Mouse (Mus musculus) spleen, embryonic (tissue): ENCODE measurements around the gene Spag7.

Source experiments
- CTCF ChIA-PET: fragments of 350-600 bp; sonication (Branson Sonifier 250); formaldehyde crosslinking; loops from one replicate; lab custom pipeline; 2022; lab: Charles Lee

Spag7 gene

DNA sequence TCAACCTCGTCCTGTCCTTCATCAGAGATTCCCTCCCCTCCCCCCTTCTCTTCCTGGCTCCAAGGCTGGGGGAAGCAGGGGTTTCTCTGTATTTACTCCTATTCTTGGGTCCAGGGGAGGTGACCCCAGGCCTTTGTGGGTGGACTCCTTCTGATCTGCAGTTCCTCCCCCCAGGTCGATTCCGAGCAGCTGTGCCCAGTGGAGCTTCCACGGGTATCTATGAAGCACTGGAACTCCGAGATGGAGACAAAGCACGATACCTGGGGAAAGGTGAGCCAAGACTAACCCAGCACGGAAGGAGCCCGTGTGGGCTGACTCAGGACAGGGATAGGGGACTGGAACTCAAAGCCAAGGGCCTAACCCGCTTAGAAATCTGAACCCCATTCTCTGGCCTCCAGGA is 11.2 kb downstream of the Spag7 start:
- CTCF ChIA-PET: no interaction called here

DNA sequence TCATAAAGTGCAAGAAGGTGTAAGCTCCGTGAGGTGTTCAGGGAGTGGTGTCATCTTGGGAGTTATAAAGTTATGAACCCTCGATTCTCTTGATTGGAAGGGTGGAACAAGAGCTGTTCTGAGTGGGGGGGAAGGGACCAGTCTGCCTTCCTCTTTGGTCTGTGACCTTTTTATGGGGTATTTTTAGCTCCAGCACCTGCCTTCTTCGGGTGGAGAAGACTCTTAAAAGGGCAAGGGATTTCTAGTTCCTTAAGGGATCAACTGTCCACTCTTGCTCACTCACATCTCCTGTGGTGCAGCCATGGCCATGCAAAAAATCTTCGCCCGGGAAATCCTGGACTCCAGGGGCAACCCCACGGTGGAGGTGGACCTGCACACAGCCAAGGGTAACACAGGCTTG is 11.6 kb downstream of the Spag7 start:
- CTCF ChIA-PET: no interaction called here

DNA sequence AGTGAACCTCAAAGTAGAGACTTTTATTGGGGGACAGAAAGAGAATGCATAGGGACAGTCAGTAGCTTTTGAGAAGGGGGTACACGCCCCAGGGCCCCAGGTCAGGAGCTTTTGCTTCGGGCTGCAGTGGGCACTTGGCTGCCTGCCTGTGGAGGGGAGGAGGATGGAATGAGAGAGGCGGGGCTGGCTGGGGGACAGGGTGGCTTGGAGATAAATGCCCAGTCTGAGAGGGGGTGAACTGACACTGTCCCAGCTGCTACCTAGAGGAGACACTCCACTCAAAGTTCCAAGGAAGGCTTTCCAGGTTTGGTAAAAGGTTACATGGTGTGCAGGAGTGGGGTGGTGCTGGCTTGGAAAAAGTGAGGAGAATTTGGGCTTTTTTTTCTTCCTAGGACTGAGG is 12.3 kb downstream of the Spag7 start, which contains the start of gene Eno3:
TSS of gene Eno3 (plus strand) at position 239 of the 400 bp plus-strand sequence.
- CTCF ChIA-PET: no interaction called here

DNA sequence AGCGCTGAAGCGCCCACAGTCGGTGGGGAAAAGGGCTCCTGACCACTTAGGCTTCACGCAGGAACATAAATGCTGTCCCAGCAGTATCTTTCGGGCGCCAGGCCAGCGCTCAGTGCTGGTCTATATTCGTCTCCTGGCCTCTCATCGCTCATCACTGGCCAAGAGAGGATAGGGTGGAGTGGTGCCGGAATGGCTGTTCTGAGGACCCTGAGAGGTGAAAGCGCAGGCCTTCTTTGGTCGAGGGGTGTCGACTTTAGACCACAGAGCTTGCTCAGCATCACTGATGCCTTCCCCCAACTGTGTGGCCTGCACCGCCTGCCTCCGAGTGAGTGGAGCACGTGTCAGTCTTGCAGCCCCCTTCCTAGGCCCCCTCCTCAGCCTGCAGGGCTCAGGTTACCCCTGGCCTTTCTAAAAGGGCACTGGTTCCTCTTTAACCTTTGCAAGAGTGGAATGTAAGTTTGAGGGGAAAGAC is 12.7 kb downstream of the Spag7 start:
- CTCF ChIA-PET: no interaction called here

DNA sequence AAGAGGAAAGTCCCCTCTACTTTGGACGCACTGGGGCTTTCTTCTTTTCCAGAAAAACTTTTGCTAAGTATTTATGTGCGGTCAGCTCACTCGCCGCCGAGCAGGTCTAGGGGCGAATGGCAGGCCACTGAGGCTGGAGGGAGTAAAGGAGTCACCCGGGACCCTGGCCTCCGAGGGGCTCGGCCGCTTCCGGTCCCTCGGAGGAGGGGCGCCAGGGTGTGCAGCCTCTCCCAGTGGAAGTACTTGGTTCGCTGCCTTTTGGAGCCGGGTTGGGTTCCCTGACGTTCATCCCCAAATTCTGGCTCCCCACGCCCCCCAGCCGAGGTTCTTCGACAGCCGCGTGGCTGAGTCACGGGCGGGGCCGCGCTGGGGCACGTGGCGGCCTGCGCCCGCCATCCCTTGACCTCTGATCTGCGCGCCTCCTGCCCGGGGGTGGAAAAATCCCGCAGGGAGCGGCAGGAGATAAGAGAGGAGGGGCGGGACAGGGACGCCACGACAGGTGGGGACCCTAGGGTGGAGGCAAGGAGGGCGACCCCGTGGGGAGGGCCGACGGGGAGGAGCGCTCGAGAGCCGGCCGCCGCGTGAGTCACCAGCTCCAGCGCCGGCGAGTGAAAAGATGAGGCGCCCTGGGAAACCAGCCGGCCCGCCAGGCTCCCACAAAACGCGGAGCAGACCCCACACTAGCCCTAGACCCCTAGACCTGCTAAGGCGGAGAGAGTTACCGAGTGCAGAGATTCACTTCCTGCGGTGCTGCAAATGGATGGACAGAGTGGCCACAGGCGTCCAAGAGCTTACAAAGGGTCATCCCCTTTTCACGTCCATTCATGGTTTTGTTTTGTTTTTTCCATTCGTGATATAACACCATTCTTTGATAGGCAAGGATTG is 13.4 kb downstream of the Spag7 start:
- CTCF ChIA-PET: interaction anchor here (1.0 kb wide), 2 partner anchors 12 to 14 kb away, joined by 3 read pairs; no protein-coding TSS in a partner anchor

DNA sequence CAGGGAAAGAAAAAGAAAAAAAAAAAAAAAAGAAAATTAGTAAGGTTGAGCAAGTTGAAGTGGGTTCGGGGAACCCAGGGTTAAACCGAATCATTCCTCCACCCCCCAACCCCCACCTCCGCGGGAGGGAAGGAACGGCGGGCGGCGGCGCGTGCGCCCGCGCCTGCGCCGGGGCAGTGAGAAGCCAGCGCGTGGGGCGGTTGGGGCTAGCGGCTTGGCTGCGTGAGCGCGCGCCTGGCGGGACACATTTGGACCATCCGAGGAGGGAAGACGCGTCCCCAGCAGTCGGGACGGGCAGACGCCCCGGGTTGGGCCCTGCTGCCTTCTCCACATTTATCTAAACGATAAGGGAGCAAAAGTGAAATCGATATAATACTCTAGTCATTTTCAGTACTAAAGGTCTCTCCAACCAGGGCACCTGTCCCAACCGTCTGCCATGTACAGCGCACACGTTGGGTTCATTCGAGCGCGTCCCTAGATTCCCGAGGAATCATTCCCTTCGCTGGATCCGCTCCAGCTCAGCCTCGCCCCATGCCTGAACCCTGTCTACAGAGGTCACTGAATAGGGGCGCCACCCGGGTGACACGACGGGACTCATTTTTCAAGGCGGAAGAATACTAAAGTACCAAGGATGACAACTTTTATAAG is 14.2 kb downstream of the Spag7 start:
- CTCF ChIA-PET: interaction anchor here (1.0 kb wide), 2 partner anchors 13 to 15 kb away, joined by 3 read pairs; no protein-coding TSS in a partner anchor

DNA sequence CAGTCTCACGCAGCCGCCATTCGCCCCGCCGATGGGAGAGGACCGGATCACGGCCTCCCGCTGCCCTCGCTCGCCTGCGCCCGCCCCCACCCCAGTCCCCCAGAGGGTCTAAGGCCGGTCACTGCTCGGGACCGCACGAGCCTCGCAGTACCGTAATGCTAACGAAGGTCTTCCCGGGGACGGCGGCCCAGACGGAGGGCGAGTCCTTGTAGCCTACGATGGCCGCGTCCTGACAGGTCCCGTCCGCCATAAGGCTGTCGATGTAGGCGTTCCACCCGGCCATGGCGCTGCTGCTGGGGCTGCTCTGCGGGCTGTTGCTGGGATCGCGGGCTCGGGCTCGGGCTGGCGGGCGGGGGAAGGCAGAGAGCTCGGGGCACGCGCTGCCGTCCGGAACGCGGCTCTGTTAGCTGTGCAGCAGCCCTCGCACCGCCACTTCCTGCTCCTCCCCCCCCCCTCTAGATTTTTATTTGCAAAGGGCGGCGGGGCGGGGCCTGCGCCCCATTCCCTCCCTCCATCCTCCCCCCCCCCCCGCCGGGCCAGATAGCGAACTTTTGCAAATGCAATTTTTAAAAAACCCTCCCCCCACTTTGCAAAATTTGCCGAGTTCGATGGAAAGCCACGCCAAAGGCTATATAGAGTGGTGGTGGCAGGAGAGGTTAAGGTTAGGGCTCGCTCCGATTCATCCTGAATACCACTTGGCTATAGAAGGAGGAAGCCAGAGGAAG is 14.9 kb downstream of the Spag7 start, which contains the start of gene Pfn1:
TSS of gene Pfn1 (minus strand) at position 447 of the 725 bp plus-strand sequence.
- CTCF ChIA-PET: interaction anchor here (0.7 to 1.0 kb wide), 2 partner anchors 126 to 161 kb away, joined by 3 read pairs; no protein-coding TSS in a partner anchor

DNA sequence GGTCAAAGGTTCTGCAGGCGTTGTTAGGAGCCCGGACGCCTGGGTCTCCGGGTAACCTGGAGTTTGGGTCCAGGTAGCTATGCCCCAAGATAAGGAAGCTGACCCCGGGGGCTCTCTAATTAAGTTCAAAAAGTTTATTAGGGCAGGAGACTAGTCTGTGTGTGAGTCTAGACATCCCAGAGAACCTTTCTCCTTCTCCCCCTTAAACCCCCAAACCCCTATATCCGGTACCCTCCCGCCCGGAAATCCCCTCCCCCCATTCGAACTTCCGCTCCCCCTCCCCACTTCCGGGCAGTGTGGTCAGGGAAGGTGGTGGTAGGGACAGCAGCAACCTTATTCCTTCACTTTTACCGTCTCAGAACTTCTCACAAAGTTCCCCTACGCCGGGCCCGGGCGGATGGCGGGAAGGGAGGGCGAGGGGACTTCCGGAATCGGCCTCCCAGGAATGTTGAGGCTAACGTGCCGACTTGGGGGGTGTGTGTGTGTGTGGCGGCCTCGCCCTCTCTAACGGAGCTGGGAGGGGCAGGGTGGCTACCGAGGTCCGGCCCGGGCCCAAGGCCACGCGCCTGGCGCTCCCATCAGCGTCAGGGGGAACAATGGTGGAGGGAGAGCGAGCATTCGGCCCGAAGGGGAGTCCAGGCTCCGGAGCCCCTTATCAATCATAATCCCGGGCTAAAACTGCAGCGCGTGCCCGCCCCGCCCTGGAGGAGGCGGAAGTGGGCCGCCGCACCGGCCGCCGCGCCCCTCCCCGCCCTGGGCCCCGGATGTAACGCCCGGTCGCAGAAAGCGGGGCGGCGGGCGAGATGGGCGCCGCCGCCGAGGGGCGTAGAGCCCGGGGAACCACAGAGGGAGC is 15.6 kb downstream of the Spag7 start:
- CTCF ChIA-PET: interaction anchor here (0.7 to 1.0 kb wide), 2 partner anchors 127 to 161 kb away, joined by 3 read pairs; no protein-coding TSS in a partner anchor

DNA sequence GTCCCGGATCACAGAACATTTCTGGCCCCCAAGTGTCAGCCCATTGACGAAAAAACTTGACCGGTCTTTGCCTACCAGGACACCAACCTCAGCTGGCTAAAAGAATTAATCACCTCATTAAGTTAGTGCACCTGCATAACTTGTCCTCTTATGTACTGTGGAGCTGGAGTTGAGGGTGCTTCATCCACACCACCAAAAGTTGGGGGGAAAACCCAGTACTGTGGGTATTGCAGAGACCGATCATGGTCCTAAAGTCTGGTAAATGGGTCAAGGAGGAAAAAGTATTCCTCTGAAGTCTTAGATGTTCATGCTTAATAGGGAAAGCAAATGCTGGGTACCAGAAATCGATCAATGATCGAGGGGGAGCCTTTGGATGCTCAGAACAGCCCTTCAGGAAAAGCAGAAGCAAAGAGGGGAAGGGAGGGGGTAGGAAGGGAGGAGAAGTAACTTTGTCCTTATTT is 16.3 kb downstream of the Spag7 start:
- CTCF ChIA-PET: interaction anchor here (0.8 kb wide), 1 partner anchor 47 kb away, joined by 3 read pairs; the partner anchor contains the start of genes Inca1 and Kif1c

DNA sequence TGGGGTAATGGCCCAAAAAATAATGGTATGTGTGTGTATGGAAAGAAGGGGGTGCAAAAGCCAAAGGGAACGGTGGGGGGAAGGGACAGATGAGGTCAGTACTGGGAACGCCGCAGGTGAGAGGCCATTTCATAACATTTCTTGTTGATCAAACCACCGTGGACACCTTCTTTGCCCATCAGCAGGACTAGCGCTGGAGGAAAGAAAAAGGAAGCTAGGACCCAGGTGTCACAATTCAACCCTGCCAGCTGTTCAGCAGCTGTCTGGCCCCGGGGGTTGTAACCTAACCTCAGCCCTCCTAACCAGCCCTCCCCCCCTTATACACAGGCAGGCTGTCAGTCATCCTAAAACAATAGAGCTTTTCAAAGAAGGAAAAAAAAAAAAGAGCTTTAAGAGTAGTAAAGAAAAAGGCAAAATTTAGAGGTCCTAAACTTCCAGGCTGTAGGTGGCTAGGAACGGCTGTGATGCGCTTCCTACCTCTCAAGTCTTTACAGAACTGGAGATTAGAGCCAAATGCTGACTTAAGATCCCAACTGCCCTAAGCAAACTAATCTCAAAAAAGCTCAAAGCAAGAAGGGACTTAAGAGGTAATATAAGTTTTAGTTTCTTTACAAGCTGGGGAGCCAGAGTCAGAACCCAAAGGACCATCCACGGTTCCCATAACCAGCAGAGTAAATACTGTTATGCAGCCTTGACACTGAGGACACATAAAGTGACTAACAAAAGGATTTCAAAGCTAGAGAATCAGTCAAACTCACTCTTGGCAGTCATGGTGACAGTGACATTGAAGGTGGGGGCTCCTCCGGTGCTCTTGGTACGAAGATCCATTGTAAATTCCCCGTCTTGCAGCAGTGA is 17.0 kb downstream of the Spag7 start:
- CTCF ChIA-PET: interaction anchor here (0.8 kb wide), 1 partner anchor 48 kb away, joined by 3 read pairs; the partner anchor contains the start of genes Inca1 and Kif1c

DNA sequence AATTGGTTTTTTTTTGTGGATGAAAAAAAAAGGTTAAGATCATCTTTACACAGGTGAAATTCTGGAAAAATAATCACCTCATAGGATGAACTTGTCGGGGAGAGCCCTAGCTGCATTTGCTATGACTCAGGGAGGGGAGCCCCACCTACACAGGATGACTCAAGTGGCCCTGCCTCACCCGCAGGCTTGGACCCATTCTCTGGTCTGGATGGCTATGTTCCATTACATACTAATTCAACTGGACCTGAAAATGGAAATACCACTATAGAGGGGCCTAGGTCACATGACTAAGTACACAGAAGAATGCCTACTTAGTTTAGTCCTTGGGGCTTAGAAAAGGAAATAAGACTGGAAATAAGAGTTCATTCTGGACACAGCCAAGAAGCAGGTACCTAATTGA is 17.8 kb downstream of the Spag7 start:
- CTCF ChIA-PET: no interaction called here

DNA sequence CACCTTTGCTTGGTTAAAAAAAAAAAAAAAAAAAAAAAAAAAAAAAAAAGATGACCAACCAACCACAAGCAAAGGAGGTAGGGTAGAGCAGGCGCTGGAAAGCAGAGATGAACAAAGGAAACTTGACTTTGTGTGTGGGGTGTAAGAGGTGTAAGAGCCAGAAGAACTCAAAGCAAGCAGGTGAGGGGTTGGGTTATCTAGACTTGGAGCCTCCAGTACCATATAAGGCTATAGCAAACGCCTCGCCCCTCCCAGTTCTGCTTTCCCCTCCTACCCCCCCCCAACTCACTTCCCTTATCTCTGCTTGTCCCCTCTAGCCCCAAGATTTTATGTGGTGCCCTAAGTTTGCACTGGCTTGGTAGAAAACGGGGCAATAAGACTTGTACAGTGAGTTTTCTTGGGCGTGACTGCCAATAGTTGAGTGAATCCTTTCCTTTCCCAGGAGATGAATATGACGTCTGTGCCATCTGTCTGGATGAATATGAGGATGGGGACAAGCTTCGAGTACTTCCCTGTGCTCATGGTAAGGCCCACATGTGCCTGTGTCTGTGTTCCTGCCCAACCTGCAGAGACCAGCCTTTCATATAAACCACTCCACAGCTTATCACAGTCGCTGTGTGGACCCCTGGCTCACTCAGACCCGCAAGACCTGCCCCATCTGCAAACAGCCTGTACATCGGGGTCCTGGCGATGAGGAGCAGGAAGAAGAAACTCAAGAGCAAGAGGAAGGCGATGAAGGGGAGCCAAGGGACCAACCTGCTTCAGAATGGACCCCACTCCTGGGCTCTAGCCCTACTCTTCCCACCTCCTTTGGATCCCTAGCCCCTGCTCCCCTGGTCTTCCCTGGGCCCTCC is 18.7 kb downstream of the Spag7 start:
- CTCF ChIA-PET: no interaction called here

DNA sequence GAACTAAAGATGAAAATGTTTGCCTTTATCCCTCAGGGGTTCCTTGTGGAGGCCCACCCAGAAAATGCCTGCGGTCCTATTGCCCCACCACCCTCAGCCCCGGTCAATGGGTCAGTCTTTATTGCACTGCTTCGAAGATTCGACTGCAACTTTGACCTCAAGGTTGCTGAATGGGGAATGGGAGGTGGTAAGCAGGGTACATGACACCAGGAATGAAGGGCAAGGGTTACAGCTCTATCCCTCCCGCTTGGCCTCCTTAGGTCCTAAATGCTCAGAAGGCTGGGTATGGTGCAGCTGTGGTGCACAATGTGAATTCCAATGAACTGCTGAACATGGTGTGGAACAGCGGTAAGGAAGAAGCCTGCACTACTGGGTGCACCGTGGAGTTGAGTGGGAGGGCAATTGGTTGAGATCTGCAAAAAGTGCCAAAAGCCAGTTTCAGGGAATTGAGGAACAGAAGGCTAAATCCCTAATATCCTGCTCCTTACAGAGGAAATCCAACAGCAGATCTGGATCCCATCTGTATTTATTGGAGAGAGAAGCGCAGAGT is 20.0 kb downstream of the Spag7 start:
- CTCF ChIA-PET: no interaction called here

DNA sequence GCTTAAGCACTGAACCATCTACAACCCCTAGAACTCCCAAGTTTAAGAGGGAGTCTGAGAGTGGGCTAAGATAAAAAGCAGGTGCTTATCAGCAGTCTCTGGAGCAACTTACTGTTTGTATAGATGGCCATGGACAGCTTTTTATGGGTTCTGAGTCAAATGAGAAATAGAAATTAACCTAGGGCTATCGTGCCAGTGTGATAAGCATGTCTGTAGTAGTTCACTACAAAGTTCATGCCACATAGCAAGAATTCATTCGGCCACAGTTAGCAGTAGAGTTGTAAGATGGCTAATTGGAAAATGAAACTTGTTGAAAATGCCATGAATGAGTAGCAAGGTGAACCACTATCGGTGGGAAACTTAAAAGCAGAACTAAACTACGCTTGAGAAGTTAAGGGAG is 20.7 kb downstream of the Spag7 start:
- CTCF ChIA-PET: no interaction called here

DNA sequence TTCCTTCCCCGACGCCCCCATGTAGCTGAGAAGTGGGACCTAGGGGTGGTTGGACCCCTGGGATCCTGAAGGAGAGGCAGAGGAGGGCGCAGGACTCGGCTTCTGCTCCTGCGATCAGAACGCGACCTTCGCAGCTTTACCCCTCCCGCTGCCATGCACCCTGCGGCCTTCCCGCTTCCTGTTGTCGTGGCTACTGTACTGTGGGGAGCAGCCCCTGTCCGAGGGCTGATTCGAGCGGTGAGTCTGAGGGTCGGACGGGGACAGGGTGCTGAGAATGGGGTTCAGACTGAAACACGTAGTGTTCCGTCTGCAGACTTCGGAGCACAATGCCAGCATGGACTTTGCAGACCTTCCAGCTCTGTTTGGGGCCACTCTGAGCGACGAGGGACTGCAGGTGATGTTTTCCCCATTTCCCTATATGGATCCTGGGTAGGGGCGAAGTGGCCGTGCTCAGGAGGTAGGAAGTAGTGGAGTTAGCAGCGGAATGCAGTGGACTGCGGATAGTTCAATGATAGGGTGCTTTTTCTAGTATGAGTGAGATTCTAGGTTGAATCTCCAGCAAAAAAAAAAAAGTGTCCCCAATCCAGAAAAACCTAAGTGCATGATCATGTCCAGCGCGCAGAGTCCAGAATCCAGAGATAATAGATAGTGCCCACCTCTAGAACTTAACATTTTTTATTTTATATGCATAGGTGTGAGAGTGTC is 21.3 kb downstream of the Spag7 start:
- CTCF ChIA-PET: no interaction called here

DNA sequence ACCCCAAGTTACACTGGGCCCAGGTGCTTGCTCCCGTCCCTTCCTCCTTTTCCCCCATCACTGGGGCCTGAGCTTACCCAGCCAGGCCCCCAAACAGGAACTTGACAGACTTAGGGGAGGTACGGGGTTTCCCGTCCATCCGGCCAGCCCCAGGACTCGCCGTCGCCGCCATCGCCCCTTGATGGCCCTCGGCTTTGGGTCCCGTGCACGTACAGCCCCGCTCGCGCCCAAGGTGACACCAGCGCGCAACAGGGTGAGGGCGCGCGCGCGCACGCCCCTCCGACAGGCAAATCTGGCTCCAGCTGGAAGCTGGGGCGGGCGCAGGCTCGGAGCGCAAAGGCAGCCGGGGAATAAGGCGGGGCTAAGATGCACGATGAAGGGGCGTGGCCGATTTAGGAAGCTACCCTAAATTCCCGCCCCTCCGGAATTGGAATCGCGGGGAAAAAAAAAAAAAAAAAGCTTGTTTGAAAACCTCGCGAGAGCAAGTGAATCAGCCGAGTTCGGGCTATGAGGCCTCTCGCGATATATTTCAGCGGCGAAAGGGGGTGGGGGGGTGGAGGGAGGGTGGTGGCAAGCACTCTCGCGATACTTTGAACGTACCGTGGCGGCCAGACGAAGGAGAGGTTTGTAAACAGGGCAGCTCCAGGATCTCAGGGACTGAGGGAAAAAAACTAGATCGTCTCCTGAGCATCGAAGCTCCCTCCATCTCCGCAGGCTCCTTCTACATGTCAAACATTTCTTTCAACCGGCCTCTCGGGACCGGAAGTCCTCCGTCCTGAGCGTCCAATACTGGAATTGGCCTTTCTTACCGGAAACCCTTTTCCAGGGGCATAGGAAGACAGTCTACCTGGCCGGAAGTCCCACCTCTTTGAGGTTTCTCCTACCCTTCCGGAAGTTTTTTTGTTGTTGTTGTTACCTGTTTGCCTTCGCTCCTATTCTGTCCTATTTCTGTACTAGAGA is 22.2 kb downstream of the Spag7 start, which contains the start of the genes Rnf167 and Slc25a11:
TSS of gene Rnf167 (plus strand) at position 545 of the 960 bp plus-strand sequence.
TSS of gene Slc25a11 (minus strand) at position 789 of the 960 bp plus-strand sequence.
- CTCF ChIA-PET: interaction anchor here (1.6 kb wide), 1 partner anchor 21 kb away, joined by 3 read pairs; no protein-coding TSS in a partner anchor
